In the genomic region with DNA sequence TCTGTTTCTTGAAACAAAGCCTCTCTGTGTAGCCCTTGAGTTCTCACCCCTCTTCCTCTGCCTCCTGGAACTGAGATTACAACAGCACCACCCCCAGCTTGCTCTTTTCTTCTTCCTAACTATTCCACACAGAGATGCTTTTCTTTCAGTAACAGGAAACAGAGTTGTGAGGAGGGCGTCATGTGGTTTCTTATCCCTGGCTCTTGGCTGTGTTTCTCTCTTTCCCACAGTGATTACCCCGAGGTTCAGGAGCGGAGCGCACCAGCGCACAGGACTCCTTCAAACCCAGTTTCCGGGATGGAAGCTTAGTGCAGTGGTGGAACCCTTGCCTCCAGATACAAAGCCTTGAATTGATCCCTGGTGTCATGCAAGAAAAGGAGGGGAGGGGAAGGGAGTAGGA, we compare ENCODE assay signal across 23 mouse cellular contexts. TPM values are rescaled to one million over a fixed set of nuclear protein-coding genes. Genes with fewer than 3 reads are reported as not detected.
DNase-seq lines count a peak whose midpoint lies in the region; ATAC-seq and TF ChIP-seq lines count a peak whose summit lies in the region.
"Had no signal": no experiment of that assay in that cellular context is flagged by ENCODE, and none has a peak within 500 bp of the region (broad histone marks: within the 10 kb centered on the region; RNA-seq: fewer than 3 reads in every experiment).

No protein-coding gene starts in this region.

- no peaks in the 10 kb centered on the region for H3K36me3 ChIP-seq in heart, postnatal 0 days (replicated peaks; ENCODE audit: control insufficient read depth, insufficient read depth, low read length)
- H3K36me3 ChIP-seq in MEL (ENCODE audit: control insufficient read depth in 1 of 2, insufficient read depth in 2 of 2, low read length in 2 of 2): 0 out of 4 replicates have a peak, but pooled peaks cover 0 to 3% of the 10 kb centered on the region in 2 experiments
- H3K36me3 ChIP-seq: embryonic facial prominence, embryonic 15.5 days; forebrain, embryonic 10.5 days; heart, embryonic 15.5 days; hindbrain, embryonic 13.5 days; intestine, embryonic 15.5 days had no signal

- no peak for TF ChIP-seq CTCF in heart, postnatal 0 days (IDR thresholded peaks at IDR 0.05; ENCODE audit: low read depth)
- TF ChIP-seq CTCF in MEL (IDR thresholded peaks at IDR 0.05 in 2 of 3, conservative IDR thresholded peaks at IDR 0.05 in 1 of 3; ENCODE audit: control insufficient read depth in 1 of 3, insufficient read depth in 1 of 3, low read depth in 2 of 3, low read length in 3 of 3, poor library complexity in 1 of 3, severe bottlenecking in 1 of 3): no peak

- no peak for ATAC-seq in heart, postnatal 0 days (ENCODE audit: insufficient read depth, low read depth)
- peak; percentile 13; the same call in 1 of the 2 replicates for ATAC-seq in common myeloid progenitor, adult 5-6 weeks (replicated peaks; ENCODE audit: low read depth, poor library complexity, severe bottlenecking)
- ATAC-seq: activated CD4-positive, CD25-positive, alpha-beta regulatory T cell, adult 4 months; CD4-positive, CD25-positive, alpha-beta regulatory T cell, adult 4 months; forebrain, embryonic 14.5 days; intestine, embryonic 15.5 days had no signal

- intact Hi-C loops in heart, postnatal 36 days (cut with DNase I): no loop called here

- no peak for TF ChIP-seq EP300 in heart, postnatal 0 days (IDR thresholded peaks at IDR 0.05; ENCODE audit: low read depth)
- TF ChIP-seq EP300 in MEL (IDR thresholded peaks at IDR 0.05; ENCODE audit: low read depth in 1 of 2, low read length in 2 of 2): no peak

- peaks cover 32% of the 10 kb centered on the region; the same call in 1 of the 2 replicates for H3K4me1 ChIP-seq in heart, postnatal 0 days (ENCODE audit: control insufficient read depth, insufficient read depth)
- peaks cover 4 to 9% of the 10 kb centered on the region in 2 experiments; a peak in 3 of 4 replicates for H3K4me1 ChIP-seq in MEL (ENCODE audit: control insufficient read depth in 1 of 2, insufficient read depth in 2 of 2, low read length in 2 of 2)

- H3K9me3 ChIP-seq in heart, postnatal 0 days (replicated peaks; ENCODE audit: control insufficient read depth, low read length): 0 out of 2 replicates have a peak, but pooled peaks cover 3% of the 10 kb centered on the region
- H3K9me3 ChIP-seq in MEL (replicated peaks; ENCODE audit: insufficient read depth, low read length): no peaks in the 10 kb centered on the region
- H3K9me3 ChIP-seq: embryonic facial prominence, embryonic 15.5 days; forebrain, embryonic 10.5 days; heart, embryonic 15.5 days; hindbrain, embryonic 13.5 days; intestine, embryonic 15.5 days had no signal

- H3K27ac ChIP-seq in heart, postnatal 0 days (ENCODE audit: low read depth): no peak overlapping the region; the same call in 1 of the 2 replicates
- no peak overlapping the region for H3K27ac ChIP-seq in MEL (ENCODE audit: control insufficient read depth, low read depth, low read length)
- H3K27ac ChIP-seq: embryonic facial prominence, embryonic 15.5 days; forebrain, embryonic 10.5 days; heart, embryonic 15.5 days; hindbrain, embryonic 13.5 days; intestine, embryonic 15.5 days had no signal

- no peak overlapping the region for H3K4me3 ChIP-seq in heart, postnatal 0 days (ENCODE audit: low read depth, low read length)
- no peak overlapping the region for H3K4me3 ChIP-seq in MEL (ENCODE audit: control insufficient read depth in 1 of 2, insufficient read depth in 1 of 2, low read depth in 2 of 2, low read length in 2 of 2)
- H3K4me3 ChIP-seq: embryonic facial prominence, embryonic 15.5 days; erythroblast, embryonic 14.5 days; forebrain, embryonic 10.5 days; heart, embryonic 15.5 days; hindbrain, embryonic 13.5 days; intestine, embryonic 15.5 days had no signal

- 51% methylated on average over 6 of the region's 6 CpGs for WGBS in heart, postnatal 0 days

- no peak for TF ChIP-seq POLR2A in MEL (IDR thresholded peaks at IDR 0.05; ENCODE audit: control insufficient read depth in 1 of 2, insufficient read depth in 1 of 2, low read depth in 1 of 2, low read length in 2 of 2, poor library complexity in 1 of 2)

- H3K79me2 ChIP-seq in MEL (ENCODE audit: control insufficient read depth, insufficient read depth, low read length, poor library complexity): no peaks in the 10 kb centered on the region

- H3K9ac ChIP-seq in heart, postnatal 0 days (replicated peaks; ENCODE audit: low read depth, low read length): no peak overlapping the region
- no peak overlapping the region for H3K9ac ChIP-seq in MEL (ENCODE audit: control insufficient read depth, low read depth, low read length, poor library complexity, severe bottlenecking)
- H3K9ac ChIP-seq: embryonic facial prominence, embryonic 15.5 days; heart, embryonic 15.5 days; hindbrain, embryonic 13.5 days; intestine, embryonic 15.5 days had no signal

- no peaks in the 10 kb centered on the region for H3K27me3 ChIP-seq in heart, postnatal 0 days (ENCODE audit: control insufficient read depth, insufficient read depth, low read length)
- no peaks in the 10 kb centered on the region for H3K27me3 ChIP-seq in MEL (ENCODE audit: control insufficient read depth in 1 of 2, insufficient read depth in 2 of 2, low read length in 2 of 2)
- H3K27me3 ChIP-seq: embryonic facial prominence, embryonic 15.5 days; heart, embryonic 15.5 days; hindbrain, embryonic 13.5 days; intestine, embryonic 15.5 days had no signal

- peak; percentile 41 for DNase-seq in heart, postnatal 0 days (ENCODE audit: low spot score)
- no peak for DNase-seq in heart, postnatal 36 days
- peak; percentile 23 for DNase-seq in MEL (ENCODE audit: low read depth, low spot score)
- DNase-seq in R1 (ENCODE audit: low read depth, low spot score): peak; percentile 84
- no peak for DNase-seq in urinary bladder, postnatal 36 days (ENCODE audit: low spot score in 2 of 2)
- no peak for DNase-seq in retina, postnatal 1 day
- DNase-seq in thymus, postnatal 4 days: no peak
- DNase-seq: adrenal gland, postnatal 14 days; B cell, adult 2 months; cerebellum, adult 2 months; cerebellum, postnatal 10 days; embryo, embryonic 11 days; kidney, adult 18-20 months had no signal

- no peak overlapping the region for H3K4me2 ChIP-seq in heart, postnatal 0 days (ENCODE audit: low read depth, low read length)
- H3K4me2 ChIP-seq: embryonic facial prominence, embryonic 15.5 days; heart, embryonic 15.5 days; hindbrain, embryonic 13.5 days; intestine, embryonic 15.5 days had no signal

- no peak for TF ChIP-seq RAD21 in MEL (IDR thresholded peaks at IDR 0.05; ENCODE audit: low read depth, low read length)

TF ChIP-seq in MEL, 35 proteins besides CTCF, POLR2A, EP300 and RAD21:
- no peak for TF ChIP-seq GATA1 (IDR thresholded peaks at IDR 0.05; ENCODE audit: low read depth, low read length)
- 0 out of 2 replicates have a peak, but pooled peaks have one; percentile 8 for TF ChIP-seq TAL1 (IDR thresholded peaks at IDR 0.05; ENCODE audit: low read length)
- no peak for TF ChIP-seq SIN3A (IDR thresholded peaks at IDR 0.05; ENCODE audit: low read length)
- TF ChIP-seq MXI1 (IDR thresholded peaks at IDR 0.05; ENCODE audit: low read depth, low read length): no peak
- no peak for TF ChIP-seq ZC3H11A (IDR thresholded peaks at IDR 0.05; ENCODE audit: low read depth, low read length)
- TF ChIP-seq ETS1 (IDR thresholded peaks at IDR 0.05; ENCODE audit: low read depth, low read length): no peak
- no peak for TF ChIP-seq ELF1 (IDR thresholded peaks at IDR 0.05; ENCODE audit: low read depth, low read length)
- peak; percentile 69; the same call in 1 of the 2 replicates for TF ChIP-seq TBP (IDR thresholded peaks at IDR 0.05; ENCODE audit: low read depth, low read length)
- TF ChIP-seq ZKSCAN1 (IDR thresholded peaks at IDR 0.05; ENCODE audit: low read depth, low read length): no peak
- no peak for TF ChIP-seq RCOR1 (IDR thresholded peaks at IDR 0.05; ENCODE audit: low read depth, low read length)
- no peak for TF ChIP-seq MAX (IDR thresholded peaks at IDR 0.05; ENCODE audit: low read length)

RNA-seq across cellular contexts. Expression of a gene that starts 25.1 kb away (rescaled TPM):
- 28.1 and 35.6 TPM in 2 replicates for total RNA-seq in heart, postnatal 0 days (2014; rRNA removed; ENCODE audit: low replicate concordance)
- 8.5 and 11.9 TPM in 2 replicates for polyA plus RNA-seq in heart, postnatal 0 days (2015; fragmentation: Nextera tagmentation; extraction: Ambion mirVana)
- total RNA-seq in heart, postnatal 36 days (2021): 10 to 100 TPM; 33.6 to 35.1 TPM
- total RNA-seq in MEL (2012; rRNA removed): 16.4 and 17.8 TPM in 2 replicates
- 10 to 100 TPM in 1 of 2 experiments, not detected in 1; 26.7 TPM for polyA plus RNA-seq in MEL (2012; ENCODE audit: insufficient read depth in 1 of 2, insufficient read length in 2 of 2, low read depth in 1 of 2, low replicate concordance in 2 of 2, missing spikeins in 1 of 2)
- total RNA-seq in common myeloid progenitor, adult 5-6 weeks (2017): 4.7 and 5.5 TPM in 2 replicates

Comparison
In these comparisons a context has a peak if more than half of its experiments do, and no peak if none do; other contexts are left out.
1. DNase-seq: peak in heart, postnatal 0 days (single experiment), MEL (single experiment) and R1 (single experiment); none in heart, postnatal 36 days (0 of 2), urinary bladder, postnatal 36 days (0 of 2), retina, postnatal 1 day (single experiment) and thymus, postnatal 4 days (single experiment).